Mouse (Mus musculus): ENCODE results near the gene Pes1.

DNA sequence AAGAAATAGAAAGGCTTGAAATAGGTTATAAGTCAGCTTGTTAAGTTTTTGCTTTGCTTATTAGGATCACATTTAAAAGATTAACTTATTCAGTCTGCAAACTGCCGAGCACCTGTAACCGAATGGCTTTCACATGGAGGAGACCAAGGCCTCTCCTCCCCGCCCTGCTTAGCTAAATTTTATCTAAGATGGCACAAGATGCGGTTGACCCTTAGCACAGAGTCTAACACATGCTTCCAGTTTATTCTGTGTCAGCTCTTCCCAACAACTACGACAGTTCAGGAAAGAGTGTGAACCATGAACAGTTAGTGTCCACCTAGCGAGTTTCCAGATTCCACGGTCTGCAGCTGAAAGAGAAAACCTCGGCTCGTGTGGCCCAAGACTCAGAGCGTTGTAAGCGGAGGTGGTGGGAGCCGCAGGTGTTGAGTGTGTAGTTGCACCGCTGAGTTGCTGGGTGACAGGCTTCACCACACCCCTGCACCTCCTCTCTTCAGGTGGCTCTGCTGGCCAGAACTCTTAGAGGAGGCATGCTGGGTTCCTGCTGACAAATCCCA lies 26.4 kb upstream of the Pes1 start:
- TF ChIP-seq CTCF (IDR thresholded peaks at IDR 0.05; ENCODE audit: low read depth) (no peak), EP300 (optimal IDR thresholded peaks at IDR 0.05) (no peak)
